Mouse (Mus musculus) heart, embryonic 13.5 days (tissue): ENCODE measurements around the gene Nsun3. TPM values are rescaled to one million over a fixed set of nuclear protein-coding genes. Genes with fewer than 3 reads are reported as not detected.
"Not testable (repeated sequence)": the region's sequence is repeated elsewhere in the genome, so short reads cannot be mapped to it uniquely, and the experiment has no call there.

ENCODE experiments used
- ATAC-seq: fragments of 200-750 bp; cut with Nextera tagmentation; 2 replicates; pipeline ENCODE4 v1.8.0; 2017; ENCODE audit warnings: moderate TSS enrichment; ENCODE audit not compliant: insufficient number of reproducible peaks, low FRiP score, low TSS enrichment; ENCODE audit errors: extremely low read depth
- H3K27ac ChIP-seq: fragments of 300-500 bp; sonication (generic); replicated peaks from 2 replicates; pipeline ENCODE4 v1.5.1; 2015; ENCODE audit warnings: moderate library complexity, mild to moderate bottlenecking, inconsistent platforms
- H3K27me3 ChIP-seq: fragments of 300-500 bp; sonication (generic); replicated peaks from 2 replicates; pipeline ENCODE4 v1.6.1; 2015; ENCODE audit warnings: mild to moderate bottlenecking, inconsistent platforms
- H3K36me3 ChIP-seq: fragments of 300-500 bp; sonication (generic); 2 replicates; pipeline ENCODE4 v1.6.1; 2015; ENCODE audit warnings: mild to moderate bottlenecking, inconsistent platforms
- H3K4me1 ChIP-seq: fragments of 300-500 bp; sonication (generic); 2 replicates; pipeline ENCODE4 v1.6.1; 2015; ENCODE audit warnings: inconsistent platforms
- H3K4me2 ChIP-seq: fragments of 300-500 bp; sonication (generic); 2 replicates; pipeline ENCODE4 v1.6.1; 2015; ENCODE audit warnings: inconsistent platforms, mild to moderate bottlenecking, moderate library complexity
- H3K4me3 ChIP-seq: fragments of 300-500 bp; sonication (generic); 2 replicates; pipeline ENCODE4 v1.5.1; 2015; ENCODE audit warnings: moderate library complexity, mild to moderate bottlenecking, inconsistent platforms
- H3K9ac ChIP-seq: fragments of 300-500 bp; sonication (generic); 2 replicates; pipeline ENCODE4 v1.6.1; 2015; ENCODE audit warnings: inconsistent platforms, mild to moderate bottlenecking, moderate library complexity
- H3K9me3 ChIP-seq: fragments of 300-500 bp; sonication (generic); 2 replicates; pipeline ENCODE4 v1.6.1; 2016; ENCODE audit warnings: inconsistent platforms
- WGBS: fragments of 180-500 bp; shearing (Covaris S2); methylation state at CpG from one replicate; pipeline ENCODE4 v1.1.7; 2015; ENCODE audit warnings: mixed read lengths; 5-methylcytosine and 5-hydroxymethylcytosine counted together
- microRNA-seq: library from miRNA; unstranded; fragments of <30 nt; microRNA quantifications from one replicate; pipeline ENCODE4, GENCODE M21; 2016
- polyA plus RNA-seq: library from polyadenylated mRNA; unstranded; fragments of >200 nt; fragmentation: Nextera tagmentation; extraction: Ambion mirVana; gene quantifications from 2 replicates; pipeline ENCODE4 v1.2.1, GENCODE M21; 2015

Gene Nsun3
- polyA plus RNA-seq, 1 experiment from 2014 or later: 6.3 TPM

DNA sequence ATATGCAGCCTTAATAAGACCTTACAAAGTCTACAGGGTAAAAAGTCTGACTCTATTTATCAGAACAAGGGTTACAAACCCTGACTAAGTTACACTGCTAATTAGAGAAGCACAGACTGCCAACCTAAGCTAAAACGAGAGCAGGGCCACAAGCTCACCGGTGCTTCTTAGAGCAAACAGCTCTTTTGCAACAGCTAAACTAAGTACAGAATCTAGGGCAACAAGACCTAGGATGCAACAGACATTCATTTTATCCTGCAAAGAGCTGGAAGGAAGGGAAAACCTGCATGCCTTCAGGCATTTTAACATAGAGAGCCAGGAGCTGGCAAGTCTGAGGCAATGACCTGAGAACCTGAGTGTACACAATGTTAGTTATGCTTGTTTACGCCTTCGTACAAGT is 33.5 kb downstream of the Nsun3 start:
- Histone ChIP-seq H3K4me2 (no peak overlapping the region), H3K4me1 (no peaks in the 10 kb centered on the region), H3K9ac (no peak overlapping the region), H3K27ac (no peak overlapping the region), H3K36me3 (no peaks in the 10 kb centered on the region; the same call in 1 of the 2 replicates), H3K9me3 (peaks cover under 1% of the 10 kb centered on the region; the same call in 1 of the 2 replicates), H3K27me3 (no peaks in the 10 kb centered on the region), H3K4me3 (no peak overlapping the region)
- 86% methylated on average over 4 of the region's 4 CpGs for WGBS
- no peak for ATAC-seq

GRCm38 (mm10) chr16:62745875-62746274 is 40.7 kb downstream of the Nsun3 start:
- Histone ChIP-seq H3K4me3 (no peak overlapping the region), H3K27me3 (no peaks in the 10 kb centered on the region), H3K36me3 (no peaks in the 10 kb centered on the region), H3K27ac (no peak overlapping the region), H3K9me3 (no peaks in the 10 kb centered on the region), H3K4me2 (no peak overlapping the region), H3K4me1 (no peaks in the 10 kb centered on the region), H3K9ac (no peak overlapping the region)
- WGBS: 66% methylated on average over 2 of the region's 2 CpGs
- ATAC-seq: no peak

DNA sequence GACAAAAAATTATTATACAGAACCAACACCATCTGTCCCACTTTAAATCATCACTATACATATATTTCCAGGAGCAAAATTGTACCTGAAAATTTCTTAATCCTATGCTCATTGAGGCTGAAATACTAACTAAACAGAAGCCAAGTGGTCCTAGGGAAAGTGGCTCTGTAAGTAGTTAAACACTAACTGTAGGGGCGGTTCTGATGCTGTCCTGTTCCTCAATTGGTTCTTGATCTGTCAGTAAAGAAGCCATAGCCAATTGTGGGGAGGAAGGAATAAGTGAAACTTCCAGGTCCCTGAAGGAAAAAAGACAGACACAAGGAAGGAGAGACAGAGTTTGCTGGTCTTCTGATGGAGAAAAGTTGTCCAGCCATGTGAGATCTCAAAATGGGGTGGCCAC is 52.3 kb downstream of the Nsun3 start:
- no peak overlapping the region for H3K27ac ChIP-seq
- no peak overlapping the region for H3K4me3 ChIP-seq
- H3K27me3 ChIP-seq: no peaks in the 10 kb centered on the region
- H3K9ac ChIP-seq: no peak overlapping the region
- no peaks in the 10 kb centered on the region for H3K4me1 ChIP-seq
- H3K4me2 ChIP-seq: no peak overlapping the region
- H3K9me3 ChIP-seq: no peaks in the 10 kb centered on the region
- H3K36me3 ChIP-seq: peaks cover 10% of the 10 kb centered on the region
- no peak for ATAC-seq
- 70% methylated on average over 1 of the region's 1 CpGs for WGBS

GRCm38 (mm10) chr16:62730291-62730690 is 56.3 kb downstream of the Nsun3 start:
- Histone ChIP-seq H3K9me3 (peaks cover 7% of the 10 kb centered on the region; the same call in 1 of the 2 replicates), H3K27me3 (no peaks in the 10 kb centered on the region), H3K36me3 (peaks cover 10% of the 10 kb centered on the region), H3K4me3 (no peak overlapping the region), H3K9ac (no peak overlapping the region), H3K4me1 (no peaks in the 10 kb centered on the region), H3K4me2 (no peak overlapping the region), H3K27ac (no peak overlapping the region)
- no peak for ATAC-seq
- WGBS: 89% methylated on average over 4 of the region's 4 CpGs

GRCm38 (mm10) chr16:62729846-62730245 is 56.8 kb downstream of the Nsun3 start:
- Histone ChIP-seq H3K9me3 (peaks cover 7% of the 10 kb centered on the region; the same call in 1 of the 2 replicates), H3K9ac (no peak overlapping the region), H3K4me1 (no peaks in the 10 kb centered on the region), H3K4me2 (no peak overlapping the region), H3K27me3 (no peaks in the 10 kb centered on the region), H3K4me3 (no peak overlapping the region), H3K27ac (no peak overlapping the region), H3K36me3 (peaks cover 6% of the 10 kb centered on the region)
- WGBS: 54% methylated on average over 3 of the region's 3 CpGs
- no peak for ATAC-seq

- H3K27me3 ChIP-seq, H3K9ac ChIP-seq, H3K4me1 ChIP-seq, H3K27ac ChIP-seq, H3K4me2 ChIP-seq, H3K36me3 ChIP-seq, H3K4me3 ChIP-seq, ATAC-seq, H3K9me3 ChIP-seq: not testable (repeated sequence)
- WGBS: 77% methylated on average over 9 of the region's 11 CpGs
Observed at GRCm38 (mm10) chr16:62718255-62718654, 68.4 kb downstream of the Nsun3 start.

DNA sequence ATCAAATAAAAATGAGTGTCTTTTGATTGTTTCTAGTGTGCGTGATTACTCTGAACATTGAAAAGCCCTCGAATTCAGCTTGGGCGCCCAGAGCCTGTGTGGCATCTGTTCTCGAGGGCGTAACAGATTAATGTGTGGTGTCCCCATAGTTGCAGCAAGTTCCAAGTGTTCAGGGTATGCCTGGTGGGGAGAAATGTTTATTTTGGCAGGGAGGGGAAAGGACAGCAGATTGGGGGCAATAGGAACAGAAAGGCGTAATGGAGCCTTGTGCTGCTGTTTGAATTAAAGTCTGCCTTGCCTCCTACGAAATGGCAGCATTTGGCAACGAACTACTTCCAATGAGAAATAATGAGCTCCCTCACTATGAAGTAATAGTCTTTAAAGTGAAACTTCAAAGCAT is 96.2 kb downstream of the Nsun3 start:
- no peaks in the 10 kb centered on the region for H3K36me3 ChIP-seq
- H3K4me3 ChIP-seq: no peak overlapping the region
- no peak for ATAC-seq
- 79% methylated on average over 8 of the region's 8 CpGs for WGBS
- no peaks in the 10 kb centered on the region for H3K4me1 ChIP-seq
- no peak overlapping the region for H3K27ac ChIP-seq
- no peak overlapping the region for H3K9ac ChIP-seq
- H3K9me3 ChIP-seq: no peaks in the 10 kb centered on the region
- no peaks in the 10 kb centered on the region for H3K27me3 ChIP-seq
- no peak overlapping the region for H3K4me2 ChIP-seq

GRCm38 (mm10) chr16:62686073-62686472 is 100.5 kb downstream of the Nsun3 start:
- H3K27ac ChIP-seq: no peak overlapping the region
- no peak for ATAC-seq
- no peaks in the 10 kb centered on the region for H3K4me1 ChIP-seq
- H3K36me3 ChIP-seq: no peaks in the 10 kb centered on the region
- WGBS: 63% methylated on average over 2 of the region's 2 CpGs
- H3K4me3 ChIP-seq: no peak overlapping the region
- no peaks in the 10 kb centered on the region for H3K9me3 ChIP-seq
- H3K27me3 ChIP-seq: no peaks in the 10 kb centered on the region
- H3K4me2 ChIP-seq: no peak overlapping the region
- H3K9ac ChIP-seq: no peak overlapping the region

- no peaks in the 10 kb centered on the region for H3K36me3 ChIP-seq
- no peaks in the 10 kb centered on the region for H3K9me3 ChIP-seq
- H3K4me3 ChIP-seq: no peak overlapping the region
- H3K9ac ChIP-seq: no peak overlapping the region
- H3K4me1 ChIP-seq: no peaks in the 10 kb centered on the region
- no peak overlapping the region for H3K27ac ChIP-seq
- no peak for ATAC-seq
- H3K4me2 ChIP-seq: no peak overlapping the region
- H3K27me3 ChIP-seq: no peaks in the 10 kb centered on the region
- WGBS: 74% methylated on average over 4 of the region's 4 CpGs
Observed at GRCm38 (mm10) chr16:62685494-62685893, 101.1 kb downstream of the Nsun3 start.

Small RNA genes lying within 50 kb of the gene (microRNA-seq; reads per million reads assigned to microRNA genes)
- not detected for gene Gm25986

Other genes starting within 250 kb of the Nsun3 start
- 0.13 and 0.22 TPM in 2 replicates for gene Stx19, start 27.9 kb upstream of the Nsun3 start, polyA plus RNA-seq
- gene Arl13b, start 60.2 kb upstream of the Nsun3 start, polyA plus RNA-seq: 10.4 and 10.6 TPM in 2 replicates
- gene Pros1, start 67.5 kb upstream of the Nsun3 start, polyA plus RNA-seq: 15.0 and 16.0 TPM in 2 replicates